Mouse (Mus musculus): ENCODE data around the gene Rnf146. TPM values are rescaled to one million over a fixed set of nuclear protein-coding genes. Genes with fewer than 3 reads are reported as not detected.

Gene Rnf146
- polyA plus RNA-seq, 2 experiments, result 40.8 to 63.4 TPM

DNA sequence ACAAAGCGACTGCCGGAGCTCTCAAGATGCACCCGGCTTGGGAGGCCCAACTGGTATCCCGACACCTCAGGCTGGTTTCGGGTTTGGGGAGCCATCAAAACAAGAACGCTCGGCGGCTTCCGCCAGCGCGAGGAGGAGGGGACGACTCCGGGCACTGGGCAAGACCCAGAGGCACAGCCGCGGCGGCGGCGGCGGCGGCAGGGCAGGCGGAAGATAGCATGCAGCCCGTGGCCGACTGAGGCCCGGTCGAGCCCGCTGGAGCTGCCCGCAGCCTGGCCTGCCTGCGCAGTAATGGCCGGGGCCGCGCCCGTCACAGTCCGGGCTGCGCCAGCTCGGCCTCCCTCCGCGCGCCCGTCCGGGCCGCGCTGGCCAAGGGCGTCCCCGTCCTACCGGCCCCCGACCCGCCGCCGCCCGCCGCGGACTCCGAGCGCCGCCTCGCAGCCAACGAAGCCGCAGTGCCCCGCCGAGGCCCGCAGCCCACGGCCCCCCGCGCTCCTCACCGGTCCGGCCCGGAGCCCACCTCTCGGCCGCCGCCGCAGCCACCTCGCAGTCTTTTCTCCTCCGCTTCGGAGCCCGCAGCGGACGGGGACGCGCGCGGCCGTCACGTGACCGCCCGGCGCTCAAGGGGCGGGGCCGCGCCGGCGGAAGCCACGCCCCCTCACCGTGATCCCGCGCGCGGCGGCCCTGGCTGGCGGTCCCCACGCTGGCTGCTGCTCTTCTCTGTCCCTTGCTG, 612 bp downstream of the Rnf146 start:
- WGBS, result under 1% methylated on average over 22 of the region's 100 CpGs
- no peaks in the 10 kb centered on the region for H3K36me3 ChIP-seq (ENCODE audit: control insufficient read depth, insufficient read depth, low read length)
- H3K4me2 ChIP-seq (replicated peaks; ENCODE audit: low read depth, low read length, severe bottlenecking), result peak overlapping the region; percentile 77
- TF ChIP-seq POLR2A (IDR thresholded peaks at IDR 0.05; ENCODE audit: borderline replicate concordance, extremely low read depth, insufficient read depth, insufficient read length), result peak; percentile 96
- ATAC-seq (ENCODE audit: low FRiP score, low read depth) (peak; percentile 93), DNase-seq (ENCODE audit: low spot score) (peak; percentile 81)
- H3K4me3 ChIP-seq (replicated peaks; ENCODE audit: low read length), result peak overlapping the region; percentile 88
- H3K27me3 ChIP-seq (ENCODE audit: control insufficient read depth, insufficient read depth, low read length), result no peaks in the 10 kb centered on the region
- no peaks in the 10 kb centered on the region for H3K9me3 ChIP-seq (ENCODE audit: control insufficient read depth, low read length)
- peaks cover 9% of the 10 kb centered on the region; the same call in 1 of the 2 replicates for H3K4me1 ChIP-seq (ENCODE audit: control insufficient read depth, insufficient read depth, low read length)
- H3K27ac ChIP-seq (replicated peaks; ENCODE audit: low read depth, low read length), result peak overlapping the region; percentile 99
- H3K9ac ChIP-seq (ENCODE audit: low read depth, low read length, severe bottlenecking), result peak overlapping the region; percentile 97

- Histone ChIP-seq H3K4me2 (replicated peaks; ENCODE audit: low read depth, low read length, severe bottlenecking) (peak overlapping the region; percentile 77), H3K27me3 (ENCODE audit: control insufficient read depth, insufficient read depth, low read length) (no peaks in the 10 kb centered on the region), H3K36me3 (ENCODE audit: control insufficient read depth, insufficient read depth, low read length) (no peaks in the 10 kb centered on the region), H3K27ac (replicated peaks; ENCODE audit: low read depth, low read length) (peak overlapping the region; percentile 99), H3K4me3 (replicated peaks; ENCODE audit: low read length) (peak overlapping the region; percentile 88), H3K4me1 (ENCODE audit: control insufficient read depth, insufficient read depth, low read length) (peaks cover 9% of the 10 kb centered on the region; the same call in 1 of the 2 replicates), H3K9me3 (ENCODE audit: control insufficient read depth, low read length) (no peaks in the 10 kb centered on the region), H3K9ac (ENCODE audit: low read depth, low read length, severe bottlenecking) (peak overlapping the region; percentile 97)
- DNase-seq (ENCODE audit: low spot score) (no peak), ATAC-seq (ENCODE audit: low FRiP score, low read depth) (no peak)
- 4% methylated on average over 6 of the region's 6 CpGs for WGBS
- no peak for TF ChIP-seq POLR2A (IDR thresholded peaks at IDR 0.05; ENCODE audit: borderline replicate concordance, extremely low read depth, insufficient read depth, insufficient read length)
Observed at GRCm38 (mm10) chr10:29361095-29361463, 1.2 kb downstream of the Rnf146 start.

GRCm38 (mm10) chr10:29354183-29354582, 8.1 kb downstream of the Rnf146 start:
- Histone ChIP-seq H3K4me3 (replicated peaks; ENCODE audit: low read length) (no peak overlapping the region), H3K9ac (ENCODE audit: low read depth, low read length, severe bottlenecking) (no peak overlapping the region), H3K4me2 (replicated peaks; ENCODE audit: low read depth, low read length, severe bottlenecking) (no peak overlapping the region), H3K9me3 (ENCODE audit: control insufficient read depth, low read length) (no peaks in the 10 kb centered on the region), H3K36me3 (ENCODE audit: control insufficient read depth, insufficient read depth, low read length) (peaks cover 27% of the 10 kb centered on the region), H3K27me3 (ENCODE audit: control insufficient read depth, insufficient read depth, low read length) (no peaks in the 10 kb centered on the region), H3K4me1 (ENCODE audit: control insufficient read depth, insufficient read depth, low read length) (no peaks in the 10 kb centered on the region), H3K27ac (replicated peaks; ENCODE audit: low read depth, low read length) (no peak overlapping the region)
- 88% methylated on average over 7 of the region's 7 CpGs for WGBS
- TF ChIP-seq POLR2A (IDR thresholded peaks at IDR 0.05; ENCODE audit: borderline replicate concordance, extremely low read depth, insufficient read depth, insufficient read length), result no peak
- DNase-seq (ENCODE audit: low spot score) (no peak), ATAC-seq (ENCODE audit: low FRiP score, low read depth) (no peak)

DNA sequence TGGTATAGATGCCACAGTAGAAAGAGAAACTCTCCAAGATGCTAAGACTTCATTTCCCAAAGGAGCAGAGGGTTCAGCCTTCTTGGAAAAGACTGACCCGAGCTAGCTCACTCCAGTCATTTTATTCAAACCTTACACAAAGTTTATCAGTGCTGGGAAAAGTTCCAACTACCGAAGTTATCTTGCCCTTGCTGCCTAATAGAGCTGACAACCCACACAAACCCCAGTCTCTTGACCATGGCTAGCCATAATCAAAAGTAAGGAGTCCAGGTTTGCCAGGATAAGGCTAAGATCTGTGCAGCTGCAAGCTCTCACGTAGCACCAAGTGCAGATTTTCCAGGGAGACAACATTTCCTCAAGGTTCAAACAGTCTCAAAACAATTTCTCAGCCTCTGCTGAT, 9.7 kb downstream of the Rnf146 start:
- no peak for TF ChIP-seq POLR2A (IDR thresholded peaks at IDR 0.05; ENCODE audit: borderline replicate concordance, extremely low read depth, insufficient read depth, insufficient read length)
- H3K4me3 ChIP-seq (replicated peaks; ENCODE audit: low read length), result no peak overlapping the region
- ATAC-seq (ENCODE audit: low FRiP score, low read depth) (no peak), DNase-seq (ENCODE audit: low spot score) (no peak)
- 90% methylated on average over 3 of the region's 3 CpGs for WGBS
- H3K27ac ChIP-seq (replicated peaks; ENCODE audit: low read depth, low read length), result no peak overlapping the region
- H3K27me3 ChIP-seq (ENCODE audit: control insufficient read depth, insufficient read depth, low read length), result no peaks in the 10 kb centered on the region
- no peak overlapping the region for H3K4me2 ChIP-seq (replicated peaks; ENCODE audit: low read depth, low read length, severe bottlenecking)
- H3K9me3 ChIP-seq (ENCODE audit: control insufficient read depth, low read length), result no peaks in the 10 kb centered on the region
- no peaks in the 10 kb centered on the region for H3K4me1 ChIP-seq (ENCODE audit: control insufficient read depth, insufficient read depth, low read length)
- no peak overlapping the region for H3K9ac ChIP-seq (ENCODE audit: low read depth, low read length, severe bottlenecking)
- H3K36me3 ChIP-seq (ENCODE audit: control insufficient read depth, insufficient read depth, low read length), result peaks cover 34% of the 10 kb centered on the region

DNA sequence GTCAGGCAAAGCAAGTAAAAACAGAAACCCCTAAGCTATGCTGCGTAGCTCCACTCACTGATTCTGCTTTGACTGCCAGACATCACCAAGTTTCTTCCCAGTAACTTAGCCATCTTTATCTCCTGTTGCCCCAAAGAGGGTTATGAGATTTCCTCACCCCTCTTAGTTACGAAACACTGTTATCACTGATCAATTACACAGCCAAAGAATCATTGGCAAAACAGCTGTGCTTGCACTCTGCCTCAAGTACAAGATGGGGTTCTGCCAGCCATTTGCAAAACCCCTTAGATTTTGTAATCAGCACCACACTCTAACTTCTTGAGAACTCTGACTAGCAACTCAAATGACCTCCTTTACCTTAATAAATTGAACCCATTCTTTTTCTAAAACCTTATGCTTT, 10.8 kb downstream of the Rnf146 start:
- 86% methylated on average over 2 of the region's 2 CpGs for WGBS
- Histone ChIP-seq H3K27ac (replicated peaks; ENCODE audit: low read depth, low read length) (no peak overlapping the region), H3K27me3 (ENCODE audit: control insufficient read depth, insufficient read depth, low read length) (no peaks in the 10 kb centered on the region), H3K4me3 (replicated peaks; ENCODE audit: low read length) (no peak overlapping the region), H3K36me3 (ENCODE audit: control insufficient read depth, insufficient read depth, low read length) (peaks cover 45% of the 10 kb centered on the region), H3K4me2 (replicated peaks; ENCODE audit: low read depth, low read length, severe bottlenecking) (no peak overlapping the region), H3K9me3 (ENCODE audit: control insufficient read depth, low read length) (no peaks in the 10 kb centered on the region), H3K4me1 (ENCODE audit: control insufficient read depth, insufficient read depth, low read length) (no peaks in the 10 kb centered on the region), H3K9ac (ENCODE audit: low read depth, low read length, severe bottlenecking) (no peak overlapping the region)
- ATAC-seq (ENCODE audit: low FRiP score, low read depth) (no peak), DNase-seq (ENCODE audit: low spot score) (no peak)
- no peak for TF ChIP-seq POLR2A (IDR thresholded peaks at IDR 0.05; ENCODE audit: borderline replicate concordance, extremely low read depth, insufficient read depth, insufficient read length)

All from limb, embryonic 14.5 days (tissue).